Mouse (Mus musculus) heart, embryonic 11.5 days (tissue): ENCODE data around the gene Il10ra. TPM values are rescaled to one million over a fixed set of nuclear protein-coding genes. Genes with fewer than 3 reads are reported as not detected.

ENCODE experiments used
- ATAC-seq: fragments of 200-750 bp; cut with Nextera tagmentation; replicated peaks from 2 replicates; pipeline ENCODE4 v1.8.0; 2017; ENCODE audit warnings: moderate library complexity; ENCODE audit not compliant: insufficient number of reproducible peaks, low FRiP score, low TSS enrichment
- H3K27ac ChIP-seq: fragments of 300-500 bp; sonication (generic); 2 replicates; pipeline ENCODE4 v1.5.1; 2014; ENCODE audit warnings: mild to moderate bottlenecking, low read depth, low read length
- H3K27me3 ChIP-seq: fragments of 300-500 bp; sonication (generic); 2 replicates; pipeline ENCODE4 v1.6.1; 2014; ENCODE audit warnings: mild to moderate bottlenecking, low read length, mixed read lengths; ENCODE audit not compliant: control insufficient read depth, insufficient read depth
- H3K36me3 ChIP-seq: fragments of 300-500 bp; sonication (generic); 2 replicates; pipeline ENCODE4 v1.6.1; 2014; ENCODE audit warnings: mild to moderate bottlenecking, low read length, moderate library complexity, mixed read lengths; ENCODE audit not compliant: control insufficient read depth, insufficient read depth
- H3K4me1 ChIP-seq: fragments of 300-500 bp; sonication (generic); 2 replicates; pipeline ENCODE4 v1.6.1; 2014; ENCODE audit warnings: low read length; ENCODE audit not compliant: control insufficient read depth, insufficient read depth
- H3K4me2 ChIP-seq: fragments of 300-500 bp; sonication (generic); 2 replicates; pipeline ENCODE4 v1.6.1; 2014; ENCODE audit warnings: mild to moderate bottlenecking, moderate library complexity
- H3K4me3 ChIP-seq: fragments of 300-500 bp; sonication (generic); 2 replicates; pipeline ENCODE4 v1.5.1; 2014; ENCODE audit warnings: low read depth, low read length
- H3K9ac ChIP-seq: fragments of 300-500 bp; sonication (generic); 2 replicates; pipeline ENCODE4 v1.6.1; 2014; ENCODE audit warnings: mild to moderate bottlenecking, low read depth, low read length, moderate library complexity
- H3K9me3 ChIP-seq: fragments of 300-500 bp; sonication (generic); replicated peaks from 2 replicates; pipeline ENCODE4 v1.6.1; 2016; ENCODE audit warnings: low read length; ENCODE audit not compliant: control insufficient read depth
- WGBS: fragments of 180-500 bp; shearing (Covaris S2); extraction: QIAGEN DNeasy Blood & Tissue Kit; methylation state at CpG from one replicate; pipeline ENCODE4 v1.1.7; 2014; ENCODE audit not compliant: insufficient replicate concordance; 5-methylcytosine and 5-hydroxymethylcytosine counted together
- polyA plus RNA-seq: library from polyadenylated mRNA; unstranded; fragments of >200 nt; fragmentation: Nextera tagmentation; extraction: Ambion mirVana; gene quantifications from 2 replicates; pipeline ENCODE4 v1.2.1, GENCODE M21; 2014

Il10ra gene
- polyA plus RNA-seq, 1 experiment from 2014 or later: 0.37 TPM

DNA sequence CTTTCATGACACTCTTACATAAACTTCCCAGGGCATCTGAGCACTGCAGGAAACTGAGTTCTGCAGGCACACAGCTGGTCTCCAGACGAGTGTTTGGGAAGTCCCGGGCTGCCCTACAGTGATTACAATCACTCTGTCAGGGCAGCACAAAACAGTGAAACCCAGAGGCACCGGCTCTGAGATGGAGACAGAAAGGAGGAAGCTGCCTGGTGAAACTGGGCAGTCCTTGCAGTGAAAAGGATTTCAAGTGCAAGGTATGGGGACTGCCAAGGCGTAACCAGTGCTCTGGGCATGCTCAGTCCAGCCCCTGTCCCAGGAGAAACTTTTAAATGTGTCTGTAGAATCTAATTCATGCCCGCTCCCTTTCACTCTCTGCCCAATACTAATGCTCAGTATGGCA, 3.3 kb upstream of the Il10ra start:
- 43% methylated on average over 5 of the region's 5 CpGs for WGBS
- Histone ChIP-seq H3K27ac (no peak overlapping the region), H3K9me3 (no peaks in the 10 kb centered on the region), H3K4me1 (peaks cover 5% of the 10 kb centered on the region; the same call in 1 of the 2 replicates), H3K4me3 (no peak overlapping the region), H3K9ac (no peak overlapping the region), H3K27me3 (peaks cover 34% of the 10 kb centered on the region), H3K36me3 (no peaks in the 10 kb centered on the region), H3K4me2 (no peak overlapping the region)
- ATAC-seq: no peak

DNA sequence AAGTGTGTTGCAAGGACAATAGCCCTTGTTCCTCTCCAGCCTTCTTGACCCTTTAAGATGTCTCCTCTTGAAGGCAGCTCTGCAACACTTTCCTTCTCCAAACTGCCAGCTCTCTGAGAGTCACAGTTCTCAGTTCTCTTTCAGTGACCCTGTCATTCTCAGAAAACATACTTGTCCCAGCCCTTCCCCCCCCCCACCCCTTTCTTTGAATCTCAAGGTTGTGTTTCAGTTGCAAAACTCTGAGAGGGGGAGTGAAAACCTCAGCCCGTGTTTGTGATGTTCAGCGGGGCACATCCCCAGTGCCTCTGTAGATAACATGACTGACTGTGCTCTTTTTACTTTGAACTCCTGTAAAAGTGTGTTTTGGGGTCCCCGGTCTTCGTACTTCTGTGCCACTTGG, 870 bp downstream of the Il10ra start:
- Histone ChIP-seq H3K9ac (no peak overlapping the region), H3K27ac (no peak overlapping the region), H3K4me2 (no peak overlapping the region), H3K27me3 (peaks cover 34% of the 10 kb centered on the region), H3K36me3 (no peaks in the 10 kb centered on the region), H3K9me3 (no peaks in the 10 kb centered on the region), H3K4me1 (peaks cover 5% of the 10 kb centered on the region; the same call in 1 of the 2 replicates), H3K4me3 (no peak overlapping the region)
- 57% methylated on average over 4 of the region's 4 CpGs for WGBS
- ATAC-seq: no peak

DNA sequence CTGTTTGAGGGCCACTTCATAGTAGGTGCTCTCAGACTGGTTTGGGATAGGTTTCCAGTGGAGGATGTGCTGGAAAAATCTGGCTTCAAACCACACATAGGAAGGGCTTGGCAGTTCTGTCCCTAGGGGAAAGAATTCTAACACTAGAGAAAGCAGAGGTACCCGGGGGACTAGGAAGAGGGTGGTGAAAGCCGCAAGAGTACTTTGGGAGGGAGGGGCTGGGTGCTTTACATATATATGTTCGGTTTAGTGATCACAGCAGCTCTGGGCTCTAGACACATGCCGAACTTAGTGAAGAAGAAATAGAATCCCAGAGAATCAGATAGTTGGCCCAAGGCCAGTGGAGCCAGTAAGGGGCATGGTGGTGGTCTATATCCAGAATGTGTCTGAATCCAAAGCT, 1.9 kb downstream of the Il10ra start:
- H3K4me2 ChIP-seq: no peak overlapping the region
- no peak overlapping the region for H3K9ac ChIP-seq
- WGBS: 80% methylated on average over 4 of the region's 4 CpGs
- no peak overlapping the region for H3K27ac ChIP-seq
- no peaks in the 10 kb centered on the region for H3K9me3 ChIP-seq
- H3K4me1 ChIP-seq: peaks cover 5% of the 10 kb centered on the region; the same call in 1 of the 2 replicates
- H3K36me3 ChIP-seq: no peaks in the 10 kb centered on the region
- ATAC-seq: no peak
- no peak overlapping the region for H3K4me3 ChIP-seq
- H3K27me3 ChIP-seq: peaks cover 31% of the 10 kb centered on the region

DNA sequence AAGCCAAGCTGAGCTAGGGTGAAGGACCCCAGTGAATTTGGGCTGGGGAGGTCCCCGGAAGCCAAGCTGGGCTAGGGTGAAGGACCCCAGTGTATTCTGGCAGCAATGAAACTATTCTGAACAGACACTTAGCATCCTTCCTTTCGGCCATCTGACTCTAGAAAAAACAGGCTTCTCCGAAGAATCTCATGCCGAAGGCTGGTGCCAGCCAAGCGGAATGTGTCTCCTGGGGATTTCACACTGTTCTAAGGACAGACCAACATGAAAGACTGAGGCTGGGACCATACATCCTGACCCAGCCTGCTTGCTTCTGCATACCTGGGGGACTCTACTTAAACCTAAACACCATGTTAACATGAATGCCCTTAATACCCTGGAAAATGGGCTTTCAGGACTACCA, 7.1 kb downstream of the Il10ra start:
- Histone ChIP-seq H3K36me3 (no peaks in the 10 kb centered on the region), H3K4me2 (no peak overlapping the region), H3K9ac (no peak overlapping the region), H3K27ac (no peak overlapping the region), H3K9me3 (no peaks in the 10 kb centered on the region), H3K4me1 (no peaks in the 10 kb centered on the region), H3K27me3 (peaks cover 4% of the 10 kb centered on the region), H3K4me3 (no peak overlapping the region)
- WGBS: 67% methylated on average over 5 of the region's 5 CpGs
- no peak for ATAC-seq

DNA sequence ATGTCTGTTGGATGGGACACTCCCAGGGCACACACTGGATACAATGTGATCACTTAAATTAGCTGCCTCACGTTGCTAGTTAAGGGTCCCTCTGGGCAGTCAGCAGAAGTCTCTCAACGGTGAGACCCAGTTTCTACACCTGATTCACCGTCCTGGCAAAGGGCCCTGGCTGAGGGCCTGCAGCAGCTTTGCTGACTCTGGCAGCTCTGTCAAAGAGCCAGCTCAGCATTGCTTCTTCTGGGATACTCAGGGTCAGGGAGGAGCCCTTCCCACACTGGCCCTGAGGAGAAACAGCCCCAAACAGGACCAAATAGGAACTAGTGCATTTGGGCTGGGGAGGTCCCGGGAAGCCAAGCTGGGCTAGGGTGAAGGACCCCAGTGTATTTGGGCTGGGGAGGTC, 7.5 kb downstream of the Il10ra start:
- ATAC-seq: no peak
- Histone ChIP-seq H3K27me3 (peaks cover 4% of the 10 kb centered on the region), H3K9me3 (no peaks in the 10 kb centered on the region), H3K4me1 (no peaks in the 10 kb centered on the region), H3K4me2 (no peak overlapping the region), H3K4me3 (no peak overlapping the region), H3K9ac (no peak overlapping the region), H3K36me3 (no peaks in the 10 kb centered on the region), H3K27ac (no peak overlapping the region)
- WGBS: 67% methylated on average over 4 of the region's 4 CpGs

DNA sequence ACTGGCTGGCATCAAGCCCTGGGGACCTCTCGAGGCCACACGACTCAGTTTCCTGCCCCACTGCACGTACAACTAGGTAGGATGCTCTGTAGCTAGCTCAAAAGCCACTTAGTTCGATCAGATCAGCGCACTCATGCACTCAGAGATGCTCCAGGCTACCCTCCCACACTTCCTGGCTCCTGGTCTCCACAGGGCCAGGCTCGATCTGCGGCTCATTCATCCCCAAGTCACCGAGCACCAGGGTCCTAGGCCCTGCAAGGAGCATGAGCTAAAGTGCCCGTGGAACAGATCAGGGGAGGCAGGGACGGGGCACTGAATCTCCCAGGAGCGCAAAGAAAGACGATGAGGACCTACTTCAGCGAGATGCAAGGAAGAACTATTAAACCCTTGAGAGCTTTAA, 9.9 kb downstream of the Il10ra start:
- WGBS: 76% methylated on average over 13 of the region's 13 CpGs
- Histone ChIP-seq H3K4me3 (no peak overlapping the region), H3K9me3 (no peaks in the 10 kb centered on the region), H3K27ac (no peak overlapping the region), H3K27me3 (peaks cover 4% of the 10 kb centered on the region), H3K4me1 (no peaks in the 10 kb centered on the region), H3K36me3 (no peaks in the 10 kb centered on the region), H3K4me2 (no peak overlapping the region), H3K9ac (no peak overlapping the region)
- no peak for ATAC-seq

DNA sequence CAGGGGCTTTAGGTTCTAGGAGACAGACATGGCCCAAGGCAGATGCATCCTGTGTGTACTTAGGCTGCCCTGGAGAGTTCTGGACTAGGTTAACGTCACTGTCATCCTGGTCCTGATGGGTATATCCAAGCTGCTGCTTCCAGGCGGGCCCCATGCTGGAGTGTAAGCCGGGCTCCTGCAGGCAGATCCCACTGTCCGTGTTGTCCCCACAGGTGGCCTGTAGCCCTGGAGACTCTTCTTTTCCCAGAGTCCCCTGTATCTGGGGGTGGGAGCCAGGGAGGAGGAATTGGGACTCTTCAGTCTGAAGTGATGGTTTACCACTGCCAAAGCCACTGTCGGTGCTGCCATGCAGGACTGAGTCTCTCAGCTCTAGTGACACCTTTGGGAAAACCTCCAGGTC, 13.0 kb downstream of the Il10ra start:
- no peaks in the 10 kb centered on the region for H3K27me3 ChIP-seq
- H3K27ac ChIP-seq: no peak overlapping the region
- ATAC-seq: no peak
- no peak overlapping the region for H3K4me3 ChIP-seq
- no peaks in the 10 kb centered on the region for H3K4me1 ChIP-seq
- H3K36me3 ChIP-seq: no peaks in the 10 kb centered on the region
- no peak overlapping the region for H3K9ac ChIP-seq
- no peak overlapping the region for H3K4me2 ChIP-seq
- WGBS: 66% methylated on average over 5 of the region's 5 CpGs
- no peaks in the 10 kb centered on the region for H3K9me3 ChIP-seq

DNA sequence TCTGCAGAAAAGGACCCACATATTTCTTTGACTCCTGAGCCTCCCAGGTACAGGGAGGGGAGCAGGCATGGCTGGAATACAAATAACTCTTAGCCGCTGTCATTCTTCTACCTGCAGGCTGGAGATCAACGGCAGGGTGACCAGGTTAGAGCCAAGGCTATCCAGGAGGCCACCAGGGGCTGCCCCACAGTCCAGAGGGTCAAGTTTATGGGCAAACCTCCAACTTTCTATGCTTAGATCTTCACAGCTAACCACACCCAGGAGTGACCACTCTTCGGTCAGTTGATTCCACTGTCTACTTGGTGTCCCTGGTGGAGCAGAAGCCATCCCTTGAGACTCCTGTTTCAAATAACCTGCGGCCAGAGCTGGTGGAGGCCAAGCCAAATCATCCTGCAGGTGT, 13.5 kb downstream of the Il10ra start:
- H3K4me1 ChIP-seq: no peaks in the 10 kb centered on the region
- no peaks in the 10 kb centered on the region for H3K27me3 ChIP-seq
- ATAC-seq: no peak
- H3K4me3 ChIP-seq: no peak overlapping the region
- H3K27ac ChIP-seq: no peak overlapping the region
- H3K9ac ChIP-seq: no peak overlapping the region
- H3K9me3 ChIP-seq: no peaks in the 10 kb centered on the region
- WGBS: 87% methylated on average over 4 of the region's 4 CpGs
- H3K4me2 ChIP-seq: no peak overlapping the region
- H3K36me3 ChIP-seq: no peaks in the 10 kb centered on the region

DNA sequence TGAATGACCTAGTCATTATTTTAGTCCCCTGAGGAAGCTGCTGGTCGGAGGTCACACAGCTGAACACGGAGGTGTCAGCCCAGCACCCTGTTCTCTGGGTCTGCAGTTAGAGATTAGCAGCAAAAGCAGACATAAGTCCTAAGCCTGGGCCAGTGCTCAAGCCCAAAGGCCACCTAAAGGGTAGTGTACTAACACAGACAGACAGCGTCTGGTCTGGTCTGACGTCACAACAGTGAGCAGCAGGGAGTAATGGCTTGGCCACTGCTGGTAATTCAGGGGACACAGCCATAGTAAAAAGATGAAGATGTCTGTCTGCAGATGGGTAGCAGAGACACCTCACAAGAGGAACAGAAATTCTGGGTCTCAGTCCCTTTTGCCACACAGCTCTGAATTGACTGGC, 14.3 kb downstream of the Il10ra start:
- H3K4me3 ChIP-seq: no peak overlapping the region
- H3K27me3 ChIP-seq: no peaks in the 10 kb centered on the region
- no peak overlapping the region for H3K9ac ChIP-seq
- H3K4me2 ChIP-seq: no peak overlapping the region
- no peaks in the 10 kb centered on the region for H3K36me3 ChIP-seq
- no peaks in the 10 kb centered on the region for H3K4me1 ChIP-seq
- WGBS: 57% methylated on average over 4 of the region's 4 CpGs
- no peak for ATAC-seq
- no peak overlapping the region for H3K27ac ChIP-seq
- no peaks in the 10 kb centered on the region for H3K9me3 ChIP-seq
